In the genomic region with DNA sequence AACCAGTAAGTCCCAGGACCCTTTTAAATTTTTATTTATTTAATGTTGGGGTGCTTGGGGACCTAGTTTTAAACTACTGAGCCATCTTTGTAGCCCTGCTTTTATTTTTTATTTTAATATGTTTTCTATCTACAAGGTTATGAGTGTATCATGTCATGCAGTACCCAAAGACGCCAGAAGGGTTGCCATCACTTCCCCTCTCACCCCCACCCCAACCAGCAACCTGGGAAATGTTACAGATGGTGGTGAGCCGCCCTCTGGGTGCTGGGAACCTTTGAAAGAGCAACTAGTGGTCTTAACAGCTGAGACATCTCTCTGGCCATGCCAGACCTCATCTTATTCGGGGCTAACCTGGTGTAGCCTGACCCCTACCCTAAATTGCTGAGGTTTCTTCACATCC, we compare ENCODE assay signal across 17 mouse cellular contexts. TPM values are rescaled to one million over a fixed set of nuclear protein-coding genes. Genes with fewer than 3 reads are reported as not detected.
A peak's percentile ranks its signal among the peaks of the same experiment; 100 is the strongest.
DNase-seq lines count a peak whose midpoint lies in the region; TF ChIP-seq lines count a peak whose summit lies in the region.
"Had no signal": no experiment of that assay in that cellular context is flagged by ENCODE, and none has a peak within 500 bp of the region (broad histone marks: within the 10 kb centered on the region; RNA-seq: fewer than 3 reads in every experiment).

No protein-coding gene starts in this region.

- intact Hi-C loops in heart, adult 2 months (cut with DNase I): loop anchor here (10.0 kb wide), 1 partner anchor 233 kb away; the partner anchor contains the start of gene Cdh5
- intact Hi-C loops in heart, postnatal 14 days (cut with DNase I): loop anchor here (10.0 kb wide), 1 partner anchor 243 kb away; no protein-coding TSS in a partner anchor
- intact Hi-C loops in left cerebral cortex, postnatal 4 days (cut with DNase I): no loop called here

- H3K27me3 ChIP-seq in heart, adult 2 months (ENCODE audit: control insufficient read depth, insufficient read depth, low read length): no peaks in the 10 kb centered on the region
- H3K27me3 ChIP-seq: neural tube, embryonic 15.5 days had no signal

- H3K36me3 ChIP-seq in heart, adult 2 months (ENCODE audit: control insufficient read depth, insufficient read depth, low read length): no peaks in the 10 kb centered on the region
- H3K36me3 ChIP-seq: neural tube, embryonic 15.5 days had no signal

- no peak overlapping the region for H3K9ac ChIP-seq in heart, adult 2 months (ENCODE audit: low read depth, low read length)
- H3K9ac ChIP-seq: neural tube, embryonic 15.5 days had no signal

- peak; percentile 32 for TF ChIP-seq CTCF in heart, adult 2 months (IDR thresholded peaks at IDR 0.05)

- H3K27ac ChIP-seq in heart, adult 2 months: no peak overlapping the region
- H3K27ac ChIP-seq: neural tube, embryonic 15.5 days had no signal

- 64% methylated on average over 3 of the region's 3 CpGs for WGBS in heart, adult 2 months

- no peak for DNase-seq in heart, adult 2 months
- no peak for DNase-seq in heart, postnatal 14 days
- peak; percentile 43 for DNase-seq in testis, postnatal 10 days (ENCODE audit: low spot score)
- DNase-seq in testis, postnatal 14 days (ENCODE audit: low spot score): no peak
- peak; percentile 63 for DNase-seq in induced T-regulatory cell, adult 2 months (ENCODE audit: low read depth)
- DNase-seq in cerebellum, postnatal 10 days: no peak
- no peak for DNase-seq in adrenal gland, adult 8-10 months
- no peak for DNase-seq in left cerebral cortex, postnatal 4 days
- DNase-seq: cerebellum, adult 2 months; lung, adult 18-20 months had no signal

- no peak overlapping the region for H3K4me3 ChIP-seq in heart, adult 2 months
- H3K4me3 ChIP-seq: neural tube, embryonic 15.5 days had no signal

- no peak for TF ChIP-seq EP300 in heart, adult 2 months (IDR thresholded peaks at IDR 0.05; ENCODE audit: insufficient read depth, low read depth, low read length)

- peaks cover 2% of the 10 kb centered on the region for H3K4me1 ChIP-seq in heart, adult 2 months (ENCODE audit: control insufficient read depth, insufficient read depth, low read length)

- TF ChIP-seq POLR2A in heart, adult 2 months (IDR thresholded peaks at IDR 0.05; ENCODE audit: insufficient read depth, low read depth, low read length): no peak

- H3K79me2 ChIP-seq in heart, adult 2 months (replicated peaks; ENCODE audit: control insufficient read depth, insufficient read depth, low read length): no peaks in the 10 kb centered on the region

RNA-seq across cellular contexts. Expression of gene Cmtm3, which starts 1.3 kb away (rescaled TPM):
- total RNA-seq in heart, adult 2 months (2021): 10 to 100 TPM; 10.5 to 16.4 TPM
- 39.1 and 44.1 TPM in 2 replicates for polyA plus RNA-seq in heart, adult 2 months (2012; rRNA removed)
- total RNA-seq in heart, postnatal 14 days (2021): 10 to 100 TPM; 31.4 to 31.5 TPM
- total RNA-seq in adrenal gland, adult 8-10 months (2022): 100 to 1,000 TPM in 2 of 4 experiments, 10 to 100 TPM in 2; 54.3 to 135 (median 96.8) TPM
- total RNA-seq in left cerebral cortex, postnatal 4 days (2021): 10 to 100 TPM; 22.7 to 25.5 TPM

RNA-seq across cellular contexts. Expression of gene Cmtm2b, which starts 15.9 kb away (rescaled TPM):
- total RNA-seq in heart, adult 2 months (2021): not detected
- 0.12 and 0.20 TPM in 2 replicates for polyA plus RNA-seq in heart, adult 2 months (2012; rRNA removed)
- not detected for total RNA-seq in heart, postnatal 14 days (2021)
- 1 to 10 TPM in 1 of 4 experiments, under 1 TPM in 1, not detected in 2; 0.38 to 1.1 TPM for total RNA-seq in adrenal gland, adult 8-10 months (2022)
- total RNA-seq in left cerebral cortex, postnatal 4 days (2021): not detected
- total RNA-seq: heart, postnatal 25 days; megakaryocyte progenitor cell, adult 5-6 weeks had no signal
- polyA plus RNA-seq: cerebellum, adult 2 months; frontal cortex, adult 2 months; intestine, embryonic 16.5 days; large intestine, adult 2 months; neural tube, embryonic 15.5 days had no signal

RNA-seq across cellular contexts. Expression of gene Gm11020, which starts 16.5 kb away (rescaled TPM):
- not detected for total RNA-seq in heart, adult 2 months (2021)
- polyA plus RNA-seq in heart, adult 2 months (2012; rRNA removed): not detected in 2 replicates
- not detected for total RNA-seq in heart, postnatal 14 days (2021)
- total RNA-seq in adrenal gland, adult 8-10 months (2022): not detected
- total RNA-seq in left cerebral cortex, postnatal 4 days (2021): not detected
- total RNA-seq: heart, postnatal 25 days; megakaryocyte progenitor cell, adult 5-6 weeks had no signal
- polyA plus RNA-seq: cerebellum, adult 2 months; frontal cortex, adult 2 months; gonadal fat pad, adult 2 months; intestine, embryonic 16.5 days; large intestine, adult 2 months; neural tube, embryonic 15.5 days had no signal

RNA-seq across cellular contexts. Expression of gene Cmtm1, which starts 27.9 kb away (rescaled TPM):
- not detected for total RNA-seq in heart, adult 2 months (2021)
- polyA plus RNA-seq in heart, adult 2 months (2012; rRNA removed): not detected in 2 replicates
- total RNA-seq in heart, postnatal 14 days (2021): not detected
- total RNA-seq in adrenal gland, adult 8-10 months (2022): under 1 TPM in 3 of 4 experiments, not detected in 1; 0.24 to 0.40 (median 0.26) TPM
- total RNA-seq in left cerebral cortex, postnatal 4 days (2021): not detected
- total RNA-seq: heart, postnatal 25 days; megakaryocyte progenitor cell, adult 5-6 weeks had no signal
- polyA plus RNA-seq: cerebellum, adult 2 months; frontal cortex, adult 2 months; gonadal fat pad, adult 2 months; intestine, embryonic 16.5 days; large intestine, adult 2 months; neural tube, embryonic 15.5 days had no signal

RNA-seq across cellular contexts. Expression of gene Gm45711, which starts 28.0 kb away (rescaled TPM):
- not detected for total RNA-seq in heart, adult 2 months (2021)
- not detected in 2 replicates for polyA plus RNA-seq in heart, adult 2 months (2012; rRNA removed)
- total RNA-seq in heart, postnatal 14 days (2021): not detected
- total RNA-seq in adrenal gland, adult 8-10 months (2022): under 1 TPM in 2 of 4 experiments, not detected in 2; 0.24 to 0.43 TPM
- total RNA-seq in left cerebral cortex, postnatal 4 days (2021): not detected
- total RNA-seq: heart, postnatal 25 days; megakaryocyte progenitor cell, adult 5-6 weeks had no signal
- polyA plus RNA-seq: cerebellum, adult 2 months; frontal cortex, adult 2 months; gonadal fat pad, adult 2 months; intestine, embryonic 16.5 days; large intestine, adult 2 months; neural tube, embryonic 15.5 days had no signal

Comparison
In these comparisons a context has a peak if more than half of its experiments do, and no peak if none do; other contexts are left out.
1. DNase-seq: peak in testis, postnatal 10 days (single experiment) and induced T-regulatory cell, adult 2 months (single experiment); none in heart, adult 2 months (0 of 2), heart, postnatal 14 days (0 of 2), testis, postnatal 14 days (single experiment), cerebellum, postnatal 10 days (0 of 2), adrenal gland, adult 8-10 months (single experiment) and left cerebral cortex, postnatal 4 days (single experiment).